ENCODE assay signal across 9 mouse cellular contexts in the genomic region with DNA sequence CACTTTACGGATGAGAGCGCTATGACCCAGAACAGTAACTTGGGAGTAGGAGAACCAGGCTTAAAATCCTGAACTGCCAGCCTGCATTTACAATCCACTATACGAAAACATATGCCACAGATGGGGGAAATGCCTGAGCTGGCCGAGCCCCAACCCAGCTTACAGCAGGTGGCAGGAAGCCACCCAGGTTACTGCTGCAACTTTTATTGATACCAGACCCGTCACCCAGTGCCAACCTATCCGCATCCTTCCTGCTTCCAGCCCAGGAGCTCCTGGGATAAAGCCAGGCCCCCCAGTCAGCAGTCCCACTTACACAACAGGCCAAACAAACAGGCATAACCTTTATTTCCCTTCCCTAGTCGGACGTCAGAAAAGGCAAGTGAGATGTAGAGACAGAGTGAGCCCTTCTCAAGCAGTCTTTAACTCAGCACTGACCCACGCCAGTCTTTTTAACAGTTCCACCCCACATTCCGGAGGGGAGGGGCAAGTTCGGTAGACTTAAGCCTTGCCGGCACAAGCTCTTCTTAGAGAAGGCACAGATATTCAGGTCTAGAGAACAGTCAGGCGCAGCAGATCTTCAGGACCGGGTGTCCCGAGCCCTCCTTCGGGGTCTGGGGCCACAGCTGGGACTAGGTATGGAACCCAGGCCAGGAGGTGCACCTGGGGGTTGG. TPM values are rescaled to one million over a fixed set of nuclear protein-coding genes. Genes with fewer than 3 reads are reported as not detected.
DNase-seq lines count a peak whose midpoint lies in the region; ATAC-seq and TF ChIP-seq lines count a peak whose summit lies in the region.
"Had no signal": no experiment of that assay in that cellular context is flagged by ENCODE, and none has a peak within 500 bp of the region (broad histone marks: within the 10 kb centered on the region; RNA-seq: fewer than 3 reads in every experiment).

No protein-coding gene starts in this region.

- peak overlapping the region; percentile 92 for H3K4me2 ChIP-seq in kidney, postnatal 0 days (ENCODE audit: low read length)
- H3K4me2 ChIP-seq in hindbrain, embryonic 16.5 days (ENCODE audit: low read length): peak overlapping the region; percentile 80
- H3K4me2 ChIP-seq in neural tube, embryonic 12.5 days (replicated peaks): peak overlapping the region; percentile 93

- peaks cover 21% of the 10 kb centered on the region for H3K4me1 ChIP-seq in kidney, postnatal 0 days (replicated peaks; ENCODE audit: insufficient read depth, low read length)
- peaks cover 41% of the 10 kb centered on the region for H3K4me1 ChIP-seq in hindbrain, embryonic 16.5 days (ENCODE audit: control insufficient read depth, insufficient read depth, low read depth, low read length)
- peaks cover 42% of the 10 kb centered on the region for H3K4me1 ChIP-seq in neural tube, embryonic 12.5 days

- peak overlapping the region; percentile 93; the same call in 1 of the 2 replicates for H3K9ac ChIP-seq in kidney, postnatal 0 days (ENCODE audit: low read depth, low read length)
- H3K9ac ChIP-seq in hindbrain, embryonic 16.5 days (ENCODE audit: low read depth, low read length): peak overlapping the region; percentile 90
- peak overlapping the region; percentile 86 for H3K9ac ChIP-seq in neural tube, embryonic 12.5 days

- H3K4me3 ChIP-seq in kidney, postnatal 0 days (replicated peaks; ENCODE audit: low read depth, low read length): peak overlapping the region; percentile 80
- peak overlapping the region; percentile 77 for H3K4me3 ChIP-seq in hindbrain, embryonic 16.5 days (ENCODE audit: low read length)
- H3K4me3 ChIP-seq in neural tube, embryonic 12.5 days: peak overlapping the region; percentile 77

- no peak for TF ChIP-seq CTCF in kidney, postnatal 0 days (IDR thresholded peaks at IDR 0.05; ENCODE audit: low read depth)

- H3K27ac ChIP-seq in kidney, postnatal 0 days: no peak overlapping the region
- H3K27ac ChIP-seq in hindbrain, embryonic 16.5 days (ENCODE audit: low read depth, low read length): no peak overlapping the region
- no peak overlapping the region for H3K27ac ChIP-seq in neural tube, embryonic 12.5 days

- H3K27me3 ChIP-seq in kidney, postnatal 0 days (ENCODE audit: insufficient read depth, low read length): no peaks in the 10 kb centered on the region
- no peaks in the 10 kb centered on the region for H3K27me3 ChIP-seq in hindbrain, embryonic 16.5 days (replicated peaks; ENCODE audit: control insufficient read depth, insufficient read depth, low read length)
- no peaks in the 10 kb centered on the region for H3K27me3 ChIP-seq in neural tube, embryonic 12.5 days (replicated peaks)

- H3K36me3 ChIP-seq in kidney, postnatal 0 days (ENCODE audit: insufficient read depth, low read length): 0 out of 2 replicates have a peak, but pooled peaks cover 5% of the 10 kb centered on the region
- H3K36me3 ChIP-seq in hindbrain, embryonic 16.5 days (ENCODE audit: control insufficient read depth, insufficient read depth, low read length): no peaks in the 10 kb centered on the region; the same call in none of the 2 replicates
- peaks cover 20% of the 10 kb centered on the region for H3K36me3 ChIP-seq in neural tube, embryonic 12.5 days

- no peaks in the 10 kb centered on the region for H3K9me3 ChIP-seq in kidney, postnatal 0 days (replicated peaks; ENCODE audit: low read length)
- H3K9me3 ChIP-seq in hindbrain, embryonic 16.5 days (ENCODE audit: control insufficient read depth, low read length): no peaks in the 10 kb centered on the region
- no peaks in the 10 kb centered on the region for H3K9me3 ChIP-seq in neural tube, embryonic 12.5 days

- ATAC-seq in kidney, postnatal 0 days (replicated peaks; ENCODE audit: low FRiP score, low read depth): no peak
- ATAC-seq in hindbrain, embryonic 16.5 days: no peak
- no peak for ATAC-seq in neural tube, embryonic 12.5 days (ENCODE audit: low FRiP score, low read depth)

- WGBS in kidney, postnatal 0 days: 75% methylated on average over 16 of the region's 16 CpGs
- 71% methylated on average over 16 of the region's 16 CpGs for WGBS in hindbrain, embryonic 16.5 days
- WGBS in neural tube, embryonic 12.5 days: 83% methylated on average over 16 of the region's 16 CpGs

- DNase-seq in kidney, postnatal 0 days (ENCODE audit: low spot score): no peak
- no peak for DNase-seq in kidney, postnatal 10 days
- peak; percentile 45 to 56 for DNase-seq in cerebellum, postnatal 10 days
- no peak for DNase-seq in thymus, postnatal 0 days (ENCODE audit: low spot score)
- DNase-seq in right cerebral cortex, postnatal 4 days: no peak
- DNase-seq in layer of hippocampus, postnatal 14 days (ENCODE audit: low spot score in 2 of 2): no peak

RNA-seq across cellular contexts. Expression of a gene that starts 1.5 kb away (rescaled TPM):
- polyA plus RNA-seq in kidney, postnatal 0 days (2015; fragmentation: Nextera tagmentation; extraction: Ambion mirVana): 63.3 and 65.2 TPM in 2 replicates
- 63.6 and 65.2 TPM in 2 replicates for polyA plus RNA-seq in hindbrain, embryonic 16.5 days (2015; fragmentation: Nextera tagmentation; extraction: Ambion mirVana)
- 65.9 and 66.9 TPM in 2 replicates for polyA plus RNA-seq in neural tube, embryonic 12.5 days (2016; fragmentation: Nextera tagmentation; extraction: Ambion mirVana)
- polyA plus RNA-seq in thymus, postnatal 0 days (2015; fragmentation: Nextera tagmentation; extraction: Ambion mirVana): 68.3 and 75.1 TPM in 2 replicates
- total RNA-seq in layer of hippocampus, postnatal 14 days (2021): 10 to 100 TPM; 26.7 to 31.1 TPM

RNA-seq across cellular contexts. Expression of a gene that starts 11.1 kb away (rescaled TPM):
- polyA plus RNA-seq in kidney, postnatal 0 days (2015; fragmentation: Nextera tagmentation; extraction: Ambion mirVana): 152 and 154 TPM in 2 replicates
- 309 and 323 TPM in 2 replicates for polyA plus RNA-seq in hindbrain, embryonic 16.5 days (2015; fragmentation: Nextera tagmentation; extraction: Ambion mirVana)
- 225 and 233 TPM in 2 replicates for polyA plus RNA-seq in neural tube, embryonic 12.5 days (2016; fragmentation: Nextera tagmentation; extraction: Ambion mirVana)
- polyA plus RNA-seq in thymus, postnatal 0 days (2015; fragmentation: Nextera tagmentation; extraction: Ambion mirVana): 180 and 181 TPM in 2 replicates
- 100 to 1,000 TPM; 161 to 163 TPM for total RNA-seq in layer of hippocampus, postnatal 14 days (2021)

RNA-seq across cellular contexts. Expression of a gene that starts 12.1 kb away (rescaled TPM):
- 157 and 159 TPM in 2 replicates for polyA plus RNA-seq in kidney, postnatal 0 days (2015; fragmentation: Nextera tagmentation; extraction: Ambion mirVana)
- polyA plus RNA-seq in hindbrain, embryonic 16.5 days (2015; fragmentation: Nextera tagmentation; extraction: Ambion mirVana): 46.4 and 46.6 TPM in 2 replicates
- 73.3 and 79.5 TPM in 2 replicates for polyA plus RNA-seq in neural tube, embryonic 12.5 days (2016; fragmentation: Nextera tagmentation; extraction: Ambion mirVana)
- polyA plus RNA-seq in thymus, postnatal 0 days (2015; fragmentation: Nextera tagmentation; extraction: Ambion mirVana): 35.8 and 39.3 TPM in 2 replicates
- 10 to 100 TPM; 26.8 to 29.2 TPM for total RNA-seq in layer of hippocampus, postnatal 14 days (2021)

RNA-seq across cellular contexts. Expression of a gene that starts 15.0 kb away (rescaled TPM):
- polyA plus RNA-seq in kidney, postnatal 0 days (2015; fragmentation: Nextera tagmentation; extraction: Ambion mirVana): 8.6 and 8.7 TPM in 2 replicates
- polyA plus RNA-seq in hindbrain, embryonic 16.5 days (2015; fragmentation: Nextera tagmentation; extraction: Ambion mirVana): 22.5 and 29.5 TPM in 2 replicates
- polyA plus RNA-seq in neural tube, embryonic 12.5 days (2016; fragmentation: Nextera tagmentation; extraction: Ambion mirVana): 32.8 and 36.4 TPM in 2 replicates
- 0.26 and 0.43 TPM in 2 replicates for polyA plus RNA-seq in thymus, postnatal 0 days (2015; fragmentation: Nextera tagmentation; extraction: Ambion mirVana)
- 10 to 100 TPM; 84.4 to 89.5 TPM for total RNA-seq in layer of hippocampus, postnatal 14 days (2021)
- total RNA-seq: megakaryocyte progenitor cell, adult 5-6 weeks had no signal

RNA-seq across cellular contexts. Expression of a gene that starts 19.1 kb away (rescaled TPM):
- polyA plus RNA-seq in kidney, postnatal 0 days (2015; fragmentation: Nextera tagmentation; extraction: Ambion mirVana): 0.08 and 0.14 TPM in 2 replicates
- 0.76 and 0.84 TPM in 2 replicates for polyA plus RNA-seq in hindbrain, embryonic 16.5 days (2015; fragmentation: Nextera tagmentation; extraction: Ambion mirVana)
- 1.4 and 1.5 TPM in 2 replicates for polyA plus RNA-seq in neural tube, embryonic 12.5 days (2016; fragmentation: Nextera tagmentation; extraction: Ambion mirVana)
- 0.06 TPM in 1 of 2 replicates, not detected in the other for polyA plus RNA-seq in thymus, postnatal 0 days (2015; fragmentation: Nextera tagmentation; extraction: Ambion mirVana)
- not detected for total RNA-seq in layer of hippocampus, postnatal 14 days (2021)
- total RNA-seq: megakaryocyte progenitor cell, adult 5-6 weeks had no signal

Comparison
In these comparisons a context has a peak if more than half of its experiments do, and no peak if none do; other contexts are left out.
1. DNase-seq: peak in cerebellum, postnatal 10 days (2 of 2); none in kidney, postnatal 0 days (single experiment), kidney, postnatal 10 days (single experiment), thymus, postnatal 0 days (single experiment), right cerebral cortex, postnatal 4 days (single experiment) and layer of hippocampus, postnatal 14 days (0 of 2).
2. Peak in every context shown above with its lines, with median percentiles within 50 percentile points of each other: H3K4me2 ChIP-seq, H3K4me3 ChIP-seq and H3K9ac ChIP-seq.